Mouse (Mus musculus) bone marrow macrophage, adult 2 months (primary cell): ENCODE measurements around the gene Cby3.

Experiments
- CTCF ChIP-seq: IDR thresholded peaks from 2 replicates; pipeline ENCODE4 v1.5.1; 2012; ENCODE audit warnings: low read depth, mild to moderate bottlenecking, low read length, moderate library complexity
- POLR2A ChIP-seq: IDR thresholded peaks from 2 replicates; pipeline ENCODE4 v1.6.1; 2012; ENCODE audit warnings: mild to moderate bottlenecking, low read depth, low read length, borderline replicate concordance

- TF ChIP-seq CTCF (no peak), POLR2A (no peak)
Observed at GRCm38 (mm10) chr11:50407235-50407634, 53.0 kb downstream of the Cby3 start.
